Mouse (Mus musculus): ENCODE results near the gene Lypd8.

DNA sequence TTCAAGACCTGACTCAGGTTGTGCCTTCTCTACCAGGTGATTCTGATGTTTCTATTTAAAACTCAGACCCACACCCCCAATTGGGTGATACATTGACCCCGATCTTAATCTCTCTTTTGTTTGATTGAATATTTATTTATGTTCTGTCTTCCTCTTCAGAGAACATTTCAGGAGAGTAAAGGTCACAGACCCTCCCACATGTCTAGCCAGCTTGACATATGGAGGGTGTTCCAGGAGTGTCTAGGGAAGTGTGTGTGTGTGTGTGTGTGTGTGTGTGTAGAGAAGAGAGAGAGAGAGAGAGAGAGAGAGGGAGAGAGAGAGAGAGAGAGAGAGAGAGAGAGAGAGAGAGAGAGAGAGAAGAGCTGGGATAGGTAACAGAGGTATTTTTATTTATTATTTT lies 1.2 kb upstream of the Lypd8 start:
- TF ChIP-seq POLR2A (IDR thresholded peaks at IDR 0.05; ENCODE audit: insufficient read length, low read depth) = no peak
- TF ChIP-seq TCF12 (IDR thresholded peaks at IDR 0.05; ENCODE audit: insufficient read depth, poor library complexity, severe bottlenecking) = no peak
- no peak for TF ChIP-seq USF1 (IDR thresholded peaks at IDR 0.05; ENCODE audit: low read depth)
- TF ChIP-seq POLR2AphosphoS2 (IDR thresholded peaks at IDR 0.05; ENCODE audit: insufficient read length, low read depth) = no peak
